Mouse (Mus musculus) MEL (cell line): ENCODE results near the gene Mthfd1l.
"Not testable (repeated sequence)": the region's sequence is repeated elsewhere in the genome, so short reads cannot be mapped to it uniquely, and the experiment has no call there.

Experiments used
- CHD1 ChIP-seq: IDR thresholded peaks from 2 replicates; pipeline ENCODE4 v1.6.1; 2012; ENCODE audit warnings: low read depth, mild to moderate bottlenecking, inconsistent platforms, low read length, improper control_type of control experiment
- CTCF ChIP-seq, 3 experiments: IDR thresholded peaks in 2 of 3; conservative IDR thresholded peaks in 1 of 3; 2 replicates each; pipeline ENCODE4 v1.5.1; 2011 to 2012; ENCODE audit warnings: low read length in 3 of 3, low read depth in 2 of 3, mild to moderate bottlenecking in 2 of 3, improper control_type of control experiment in 1 of 3, inconsistent platforms in 1 of 3, mixed read lengths in 1 of 3, moderate library complexity in 1 of 3; ENCODE audit not compliant: control insufficient read depth in 1 of 3, insufficient read depth in 1 of 3, poor library complexity in 1 of 3, severe bottlenecking in 1 of 3
- EP300 ChIP-seq, 2 experiments: IDR thresholded peaks; 2 replicates each; pipeline ENCODE4 v1.6.1; 2011; ENCODE audit warnings: improper control_type of control experiment in 2 of 2, low read length in 2 of 2, low read depth in 1 of 2, mild to moderate bottlenecking in 1 of 2
- MAFK ChIP-seq: IDR thresholded peaks from 2 replicates; pipeline ENCODE4 v1.6.1; 2011; ENCODE audit warnings: low read depth, mild to moderate bottlenecking, low read length, improper control_type of control experiment, borderline replicate concordance
- NELFE ChIP-seq: IDR thresholded peaks from 2 replicates; pipeline ENCODE4 v1.6.1; 2011; ENCODE audit warnings: low read depth, low read length, improper control_type of control experiment
- POLR2A ChIP-seq, 2 experiments: IDR thresholded peaks; 2 replicates each; pipeline ENCODE4 v1.6.1; 2011 to 2012; ENCODE audit warnings: low read length in 2 of 2, mild to moderate bottlenecking in 2 of 2, control low read depth in 1 of 2, improper control_type of control experiment in 1 of 2, low read depth in 1 of 2, moderate library complexity in 1 of 2; ENCODE audit not compliant: control insufficient read depth in 1 of 2, insufficient read depth in 1 of 2, poor library complexity in 1 of 2
- TBP ChIP-seq: IDR thresholded peaks from 2 replicates; pipeline ENCODE4 v1.8.0; 2011; ENCODE audit warnings: low read depth, low read length, improper control_type of control experiment
- TCF12 ChIP-seq: IDR thresholded peaks from 2 replicates; pipeline ENCODE4 v1.6.1; 2014; ENCODE audit warnings: low read depth, mild to moderate bottlenecking, inconsistent platforms, low read length, improper control_type of control experiment, moderate library complexity
- USF2 ChIP-seq, 2 experiments: IDR thresholded peaks; 2 replicates each; pipeline ENCODE4 v1.6.1; 2011 to 2012; ENCODE audit warnings: improper control_type of control experiment in 2 of 2, low read length in 2 of 2, borderline replicate concordance in 1 of 2, inconsistent platforms in 1 of 2, low read depth in 1 of 2, mild to moderate bottlenecking in 1 of 2; ENCODE audit not compliant: insufficient read depth in 1 of 2

DNA sequence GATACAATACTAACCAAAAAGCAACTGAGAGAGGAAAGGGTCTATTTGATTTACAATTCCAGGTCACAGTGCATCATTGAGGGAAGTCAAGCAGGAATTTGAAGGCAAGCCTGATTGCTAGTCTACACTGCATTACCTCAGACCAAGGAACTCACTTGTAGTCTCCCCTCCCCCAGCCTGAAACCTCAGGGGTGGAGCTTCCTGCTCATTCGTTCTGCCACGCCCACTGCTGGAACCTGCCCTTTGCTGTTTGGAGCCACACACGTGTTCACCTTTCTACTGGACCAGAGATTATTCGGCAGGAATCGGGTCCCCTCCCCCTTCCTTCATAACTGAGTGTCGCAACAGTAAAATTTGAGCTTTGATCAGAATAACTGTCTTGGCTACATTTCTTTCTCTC is 230.7 kb downstream of the Mthfd1l start:
- not testable (repeated sequence) for TF ChIP-seq POLR2A (IDR thresholded peaks at IDR 0.05; ENCODE audit: control insufficient read depth in 1 of 2, insufficient read depth in 1 of 2, low read depth in 1 of 2, low read length in 2 of 2, poor library complexity in 1 of 2); CHD1; EP300 (IDR thresholded peaks at IDR 0.05; ENCODE audit: low read depth in 1 of 2, low read length in 2 of 2); CTCF (IDR thresholded peaks at IDR 0.05 in 2 of 3, conservative IDR thresholded peaks at IDR 0.05 in 1 of 3; ENCODE audit: control insufficient read depth in 1 of 3, insufficient read depth in 1 of 3, low read depth in 2 of 3, low read length in 3 of 3, poor library complexity in 1 of 3, severe bottlenecking in 1 of 3); USF2 (IDR thresholded peaks at IDR 0.05; ENCODE audit: borderline replicate concordance in 1 of 2, insufficient read depth in 1 of 2, low read depth in 1 of 2, low read length in 2 of 2); TBP; TCF12; MAFK; NELFE
